Mouse (Mus musculus) brain, adult 2 months (tissue): Measurements from ENCODE around the gene Crip2.

ENCODE experiments used
- DNase-seq: peaks from one replicate; pipeline ENCODE4 v3.0.0; 2011; ENCODE audit warnings: low read depth, low spot score

Crip2 gene

DNA sequence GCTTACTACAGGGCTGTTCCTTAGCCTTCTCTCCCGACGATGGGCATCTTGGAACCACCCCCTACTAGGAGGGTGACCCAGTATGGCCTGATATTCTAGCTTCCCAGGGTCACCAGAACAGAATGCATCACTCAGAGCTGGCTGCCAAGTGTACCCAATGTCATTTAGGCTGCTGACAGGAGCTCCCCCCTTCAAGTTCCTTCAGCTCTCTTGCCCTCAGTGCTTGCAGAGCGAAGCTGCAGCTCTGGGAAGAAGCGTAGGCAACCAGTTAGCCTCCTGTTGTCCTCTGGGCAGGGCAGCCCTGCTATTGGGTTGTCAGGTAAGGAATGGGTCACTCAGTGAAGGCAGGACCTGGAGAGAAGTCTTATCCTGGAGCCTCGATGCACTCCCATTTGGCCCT lies 44.9 kb downstream of the Crip2 start:
- peak; percentile 5 for DNase-seq

DNA sequence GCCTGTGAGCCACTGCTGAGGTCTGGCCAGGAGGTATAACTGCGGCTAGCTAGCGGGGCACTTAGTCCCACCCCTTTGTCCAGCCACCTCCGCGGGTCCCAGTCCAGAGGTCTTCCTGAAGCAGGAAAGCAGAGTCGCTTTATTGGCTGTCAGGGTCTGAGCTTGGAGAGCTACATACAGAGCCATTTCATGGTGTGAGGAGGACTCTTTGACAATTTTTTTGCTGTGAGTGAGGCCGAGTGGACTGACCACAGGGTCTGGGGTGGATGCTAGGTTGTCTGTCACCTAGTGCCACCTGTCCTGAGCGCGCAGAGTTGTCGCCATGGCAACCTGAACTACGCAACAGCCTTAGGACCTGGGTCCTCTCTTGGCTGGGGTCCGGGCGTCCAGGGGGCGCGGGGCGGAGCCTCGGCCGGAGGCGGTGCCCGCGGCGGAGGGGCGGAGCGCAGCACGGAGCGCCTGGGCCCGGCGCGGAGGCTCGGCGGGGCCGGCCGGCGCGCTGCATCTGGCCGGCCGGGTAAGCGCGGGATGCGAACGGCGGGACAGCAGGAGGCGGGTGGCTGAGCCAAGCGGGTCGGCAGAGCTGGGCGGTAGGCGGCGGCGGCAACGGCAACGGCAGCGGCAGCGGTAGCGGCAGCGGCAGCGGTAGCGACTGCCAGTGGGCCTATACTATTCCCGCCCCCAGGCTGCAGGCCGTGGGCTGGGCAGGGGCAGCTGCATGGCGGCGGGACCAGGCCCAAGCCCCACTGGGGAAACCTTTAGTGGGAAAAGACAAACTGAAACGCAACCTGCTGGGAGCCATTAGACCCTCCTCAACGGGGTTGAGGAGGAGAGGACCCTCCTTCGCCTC lies 45.6 kb downstream of the Crip2 start, which contains the start of gene Tmem121:
Tmem121 (plus strand) TSS at position 489 of the 850 bp plus-strand sequence.
- peak; percentile 63 for DNase-seq

DNA sequence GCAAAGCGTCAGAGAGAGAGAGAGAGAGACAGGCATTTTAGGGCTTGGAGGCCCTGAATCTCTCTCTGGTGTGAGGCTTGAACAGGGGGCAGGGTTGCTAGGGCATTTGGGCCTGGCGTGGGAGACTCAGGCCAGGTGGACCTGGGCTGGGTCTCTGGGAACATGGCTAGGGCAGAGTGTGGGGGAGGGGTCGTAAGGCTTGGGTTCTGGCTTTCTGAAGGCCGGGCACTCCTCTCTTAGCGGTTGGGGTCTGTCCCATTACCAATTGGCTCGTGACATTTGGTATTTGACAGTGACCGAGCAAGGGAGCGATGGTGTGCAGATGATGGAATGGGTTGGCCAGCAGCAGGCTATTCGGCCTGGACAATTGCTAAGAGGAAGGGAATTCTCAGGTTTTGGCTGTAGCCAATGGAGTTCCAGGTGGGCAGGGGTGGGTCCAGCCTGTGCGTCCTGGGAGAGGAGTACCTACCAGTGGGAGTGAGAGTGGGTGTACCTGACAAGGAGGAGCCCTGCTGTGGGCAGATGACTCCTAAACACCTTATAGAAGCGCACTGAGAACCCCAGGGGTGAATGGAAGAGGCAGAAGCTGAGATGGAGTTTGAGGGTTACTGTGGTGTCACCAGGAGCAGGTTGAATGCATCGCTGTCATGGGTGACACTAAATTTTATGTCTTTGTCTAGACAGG lies 46.4 kb downstream of the Crip2 start:
- DNase-seq: peak; percentile 20

DNA sequence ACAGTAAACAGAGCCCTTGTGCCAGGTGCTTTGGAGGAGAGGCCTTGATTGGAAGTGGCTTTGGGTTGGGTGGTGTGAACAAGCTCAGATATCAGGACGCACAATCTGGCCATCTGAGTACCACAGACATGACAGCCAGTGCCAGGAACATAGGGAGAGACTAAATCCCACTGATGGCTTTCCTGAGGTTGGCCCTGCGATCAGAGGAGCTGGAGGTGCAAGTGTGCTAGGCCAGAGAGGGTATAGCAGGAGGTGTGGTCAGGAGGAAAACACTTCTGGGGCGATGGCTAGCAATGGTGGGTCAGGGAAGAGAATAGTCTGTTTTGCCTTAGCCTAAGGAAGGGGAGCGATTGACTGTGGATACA lies 47.0 kb downstream of the Crip2 start:
- DNase-seq: peak; percentile 36

DNA sequence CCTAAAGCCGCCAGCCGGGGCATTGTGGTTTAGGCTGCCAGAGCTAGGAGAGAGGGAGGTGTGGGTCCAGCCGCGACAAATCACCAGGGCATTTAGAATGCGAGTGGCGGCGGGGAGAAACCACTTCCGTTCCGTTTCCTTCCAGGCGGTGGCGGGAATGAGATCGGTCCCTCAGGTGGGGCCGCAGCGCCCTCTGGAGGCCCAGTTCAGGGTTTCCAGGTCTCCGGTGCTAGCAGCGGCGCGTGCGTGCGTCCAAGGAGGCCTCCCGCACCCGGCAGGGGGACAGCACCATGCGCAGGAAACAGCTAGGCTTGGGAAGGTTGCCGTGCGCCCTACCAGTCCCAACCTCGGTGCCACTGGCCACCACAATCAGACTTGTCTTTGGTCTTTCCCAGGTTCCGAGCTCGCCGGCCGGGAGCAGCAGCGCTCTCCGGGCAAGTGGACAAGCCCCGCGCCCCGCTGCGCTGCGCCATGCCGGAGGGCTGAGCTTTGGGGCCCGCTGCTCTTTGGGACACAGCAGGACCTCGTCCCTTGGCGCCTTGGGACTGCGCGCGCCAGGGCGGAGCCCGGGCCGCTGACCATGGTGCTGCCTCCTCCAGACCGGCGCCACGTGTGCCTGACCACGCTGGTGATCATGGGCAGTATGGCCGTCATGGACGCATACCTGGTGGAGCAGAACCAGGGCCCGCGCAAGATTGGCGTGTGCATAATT lies 47.7 kb downstream of the Crip2 start:
- peak; percentile 95 for DNase-seq

DNA sequence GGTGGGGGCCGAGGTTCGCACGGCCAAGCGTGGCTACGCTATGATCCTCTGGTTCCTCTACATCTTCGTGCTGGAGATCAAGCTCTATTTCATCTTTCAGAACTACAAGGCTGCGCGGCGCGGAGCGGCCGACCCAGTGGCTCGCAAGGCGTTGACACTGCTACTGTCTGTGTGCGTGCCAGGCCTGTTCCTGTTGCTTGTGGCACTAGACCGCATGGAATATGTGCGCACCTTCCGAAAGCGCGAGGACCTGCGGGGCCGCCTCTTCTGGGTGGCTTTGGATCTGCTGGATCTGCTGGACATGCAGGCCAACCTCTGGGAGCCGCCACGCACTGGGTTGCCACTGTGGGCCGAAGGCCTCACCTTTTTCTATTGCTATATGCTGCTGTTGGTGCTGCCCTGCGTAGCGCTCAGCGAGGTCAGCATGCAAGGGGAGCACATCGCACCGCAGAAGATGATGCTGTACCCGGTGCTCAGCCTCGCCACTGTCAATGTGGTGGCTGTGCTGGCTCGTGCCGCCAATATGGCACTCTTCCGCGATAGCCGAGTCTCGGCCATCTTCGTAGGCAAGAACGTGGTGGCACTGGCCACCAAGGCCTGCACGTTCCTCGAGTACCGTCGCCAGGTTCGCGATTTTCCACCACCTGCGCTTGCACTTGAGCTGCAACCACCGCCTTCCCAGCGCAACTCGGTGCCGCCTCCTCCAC lies 48.5 kb downstream of the Crip2 start:
- DNase-seq: peak; percentile 10

DNA sequence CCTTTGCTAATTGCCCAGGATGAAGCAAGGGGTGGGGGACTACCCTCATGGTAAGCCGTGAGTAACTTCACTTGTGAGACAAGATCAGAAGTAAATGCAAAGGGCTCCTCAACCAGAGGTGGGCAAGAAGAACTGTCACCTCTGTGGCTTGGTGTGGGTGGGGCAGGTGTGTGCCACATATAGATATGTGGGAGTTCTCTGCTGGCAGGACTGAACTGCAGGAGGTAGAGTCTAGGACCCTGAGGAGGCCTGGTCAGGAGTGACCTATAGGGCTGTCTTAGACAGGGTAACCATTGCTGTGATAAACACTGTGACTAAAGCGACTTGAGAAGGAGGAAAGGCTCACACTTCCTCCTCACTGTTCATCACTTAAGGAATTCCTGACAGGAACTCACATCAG lies 53.4 kb downstream of the Crip2 start:
- DNase-seq: peak; percentile 38
